Mouse (Mus musculus) T-cell, adult 66 days (primary cell): ENCODE results near the gene Stox1. TPM values are rescaled to one million over a fixed set of nuclear protein-coding genes. Genes with fewer than 3 reads are reported as not detected.

Experiments used
- total RNA-seq, 2 experiments: library from RNA; stranded (reverse); gene quantifications; 3 replicates in 1 of 2; 4 replicates in 1 of 2; pipeline ENCODE4 v1.2.4; 2023

The Stox1 gene
- total RNA-seq = under 1 TPM; 0.15 to 0.26 TPM

GRCm38 (mm10) chr10:62725771-62726687 is at the start of gene Stox1:
Gene Stox1 (minus strand): TSS chr10:62726128.

GRCm38 (mm10) chr10:62650881-62651810 is 74.8 kb downstream of the Stox1 start, which contains the start of gene Ddx50:
Gene Ddx50 (minus strand): TSS chr10:62651218.

Other genes starting within 250 kb of the Stox1 start
- gene Vps26a, start 239.3 kb downstream of the Stox1 start, total RNA-seq = 10 to 100 TPM; 25.5 to 28.5 TPM
- gene Srgn, start 198.7 kb downstream of the Stox1 start, total RNA-seq = 100 to 1,000 TPM; 358 to 378 TPM
- gene Kif1bp, start 147.7 kb downstream of the Stox1 start, total RNA-seq = 10 to 100 TPM; 16.8 to 19.9 TPM
- 100 to 1,000 TPM; 145 to 150 TPM for gene Ddx21, start 123.8 kb downstream of the Stox1 start, total RNA-seq
- 100 to 1,000 TPM; 127 to 151 TPM for gene Ddx50, start 74.9 kb downstream of the Stox1 start, total RNA-seq
- 100 to 1,000 TPM; 117 to 144 TPM for gene Ccar1, start 66.2 kb upstream of the Stox1 start, total RNA-seq
- 10 to 100 TPM; 23.4 to 30.0 TPM for gene Tet1, start 182.9 kb upstream of the Stox1 start, total RNA-seq
- 10 to 100 TPM; 14.2 to 14.6 TPM for gene Slc25a16, start 194.5 kb upstream of the Stox1 start, total RNA-seq
- gene Dna2, start 220.9 kb upstream of the Stox1 start, total RNA-seq = 1 to 10 TPM in 1 of 2 experiments, under 1 TPM in 1; 0.95 to 2.0 TPM